Mouse (Mus musculus) limb, embryonic 10.5 days (tissue): ENCODE results near the gene Fan1. TPM values are rescaled to one million over a fixed set of nuclear protein-coding genes. Genes with fewer than 3 reads are reported as not detected.

ENCODE experiments used
- DNase-seq: peaks from one replicate; pipeline ENCODE4 v3.0.0-alpha.2; 2017; ENCODE audit warnings: low spot score
- H3K27ac ChIP-seq: fragments of 300-500 bp; sonication (generic); 2 replicates; pipeline ENCODE4 v1.5.1; 2016; ENCODE audit warnings: mild to moderate bottlenecking
- H3K27me3 ChIP-seq: fragments of 300-500 bp; sonication (generic); 2 replicates; pipeline ENCODE4 v1.6.1; 2016; ENCODE audit warnings: low read depth, mild to moderate bottlenecking; ENCODE audit not compliant: poor library complexity, severe bottlenecking
- H3K36me3 ChIP-seq: fragments of 300-500 bp; sonication (generic); 2 replicates; pipeline ENCODE4 v1.6.1; 2016; ENCODE audit warnings: mild to moderate bottlenecking, moderate library complexity
- H3K4me1 ChIP-seq: fragments of 300-500 bp; sonication (generic); 2 replicates; pipeline ENCODE4 v1.6.1; 2016
- H3K4me3 ChIP-seq: fragments of 300-500 bp; sonication (generic); 2 replicates; pipeline ENCODE4 v1.5.1; 2016; ENCODE audit warnings: mild to moderate bottlenecking, moderate library complexity
- H3K9me3 ChIP-seq: fragments of 300-500 bp; sonication (generic); replicated peaks from 2 replicates; pipeline ENCODE4 v1.6.1; 2016; ENCODE audit warnings: mild to moderate bottlenecking
- WGBS: fragments of 180-500 bp; shearing (Covaris S2); methylation state at CpG from one replicate; pipeline ENCODE4 v1.1.7; 2016; 5-methylcytosine and 5-hydroxymethylcytosine counted together
- polyA plus RNA-seq: library from polyadenylated mRNA; unstranded; fragments of >200 nt; fragmentation: Nextera tagmentation; extraction: Ambion mirVana; gene quantifications from 2 replicates; pipeline ENCODE4 v1.2.1, GENCODE M21; 2016

Fan1 gene
- polyA plus RNA-seq, 1 experiment from 2014 or later: 9.7 TPM

- DNase-seq: no peak
- Histone ChIP-seq H3K36me3 (peaks cover 16% of the 10 kb centered on the region), H3K4me1 (peaks cover 5% of the 10 kb centered on the region), H3K9me3 (no peaks in the 10 kb centered on the region), H3K27ac (no peak overlapping the region), H3K4me3 (no peak overlapping the region), H3K27me3 (no peaks in the 10 kb centered on the region)
- WGBS: 91% methylated on average over 7 of the region's 7 CpGs
Measured at GRCm38 (mm10) chr7:64312811-64313210, 61.1 kb downstream of the Fan1 start.

- DNase-seq: no peak
- Histone ChIP-seq H3K27ac (no peak overlapping the region), H3K27me3 (no peaks in the 10 kb centered on the region), H3K9me3 (no peaks in the 10 kb centered on the region), H3K4me1 (no peaks in the 10 kb centered on the region), H3K36me3 (peaks cover 8% of the 10 kb centered on the region), H3K4me3 (no peak overlapping the region)
- WGBS: 61% methylated on average over 2 of the region's 2 CpGs
Measured at GRCm38 (mm10) chr7:64310756-64311155, 63.1 kb downstream of the Fan1 start.

- WGBS: 87% methylated on average over 7 of the region's 7 CpGs
- Histone ChIP-seq H3K36me3 (peaks cover 7% of the 10 kb centered on the region), H3K4me3 (no peak overlapping the region), H3K4me1 (no peaks in the 10 kb centered on the region), H3K9me3 (no peaks in the 10 kb centered on the region), H3K27ac (no peak overlapping the region), H3K27me3 (no peaks in the 10 kb centered on the region)
- no peak for DNase-seq
Measured at GRCm38 (mm10) chr7:64310241-64310640, 63.7 kb downstream of the Fan1 start.

Other genes with a start within 250 kb of the Fan1 start
- 3.6 TPM in 2 replicates for gene Trpm1, start 220.3 kb downstream of the Fan1 start, polyA plus RNA-seq
- gene Mtmr10, start 86.4 kb downstream of the Fan1 start, polyA plus RNA-seq: 8.5 and 10.5 TPM in 2 replicates
- gene Mphosph10, start 18.2 kb upstream of the Fan1 start, polyA plus RNA-seq: 51.9 and 53.3 TPM in 2 replicates
- gene Mcee, start 18.5 kb upstream of the Fan1 start, polyA plus RNA-seq: 42.2 and 45.1 TPM in 2 replicates
- 6.6 and 7.8 TPM in 2 replicates for gene Apba2, start 127.6 kb upstream of the Fan1 start, polyA plus RNA-seq